Mouse (Mus musculus): Measurements from ENCODE around the gene Gm8020.
"Not testable (repeated sequence)": the region's sequence is repeated elsewhere in the genome, so short reads cannot be mapped to it uniquely, and the experiment has no call there.

The Gm8020 gene

GRCm38 (mm10) chr14:42502249-42502648, at the start of gene Gm8020:
Gm8020 (minus strand) TSS chr14:42502349.
- DNase-seq (ENCODE audit: low read depth, low spot score) = not testable (repeated sequence)

GRCm38 (mm10) chr14:42543170-42543701, 41.1 kb upstream of the Gm8020 start:
- DNase-seq (ENCODE audit: low read depth, low spot score) = not testable (repeated sequence)

- DNase-seq (ENCODE audit: low read depth, low spot score) = not testable (repeated sequence)
Measured at GRCm38 (mm10) chr14:42542316-42543169, 40.4 kb upstream of the Gm8020 start.

GRCm38 (mm10) chr14:42524182-42524581, 22.0 kb upstream of the Gm8020 start, which contains the start of gene Gm8024:
Gm8024 (minus strand) TSS chr14:42524282.
- DNase-seq (ENCODE audit: low read depth, low spot score) = not testable (repeated sequence)

- DNase-seq (ENCODE audit: low read depth, low spot score) = not testable (repeated sequence)
Measured at GRCm38 (mm10) chr14:42463581-42463980, 38.6 kb downstream of the Gm8020 start, which contains the start of gene Gm8011. Gm8011 (plus strand) TSS chr14:42463881.

Measured in brain, adult 2 months (tissue).